Mouse (Mus musculus): ENCODE data around the gene Stk17b. TPM values are rescaled to one million over a fixed set of nuclear protein-coding genes. Genes with fewer than 3 reads are reported as not detected.

Stk17b gene
- 11.4 and 11.7 TPM in 2 replicates for polyA plus RNA-seq (2014; fragmentation: Nextera tagmentation; extraction: Ambion mirVana)

DNA sequence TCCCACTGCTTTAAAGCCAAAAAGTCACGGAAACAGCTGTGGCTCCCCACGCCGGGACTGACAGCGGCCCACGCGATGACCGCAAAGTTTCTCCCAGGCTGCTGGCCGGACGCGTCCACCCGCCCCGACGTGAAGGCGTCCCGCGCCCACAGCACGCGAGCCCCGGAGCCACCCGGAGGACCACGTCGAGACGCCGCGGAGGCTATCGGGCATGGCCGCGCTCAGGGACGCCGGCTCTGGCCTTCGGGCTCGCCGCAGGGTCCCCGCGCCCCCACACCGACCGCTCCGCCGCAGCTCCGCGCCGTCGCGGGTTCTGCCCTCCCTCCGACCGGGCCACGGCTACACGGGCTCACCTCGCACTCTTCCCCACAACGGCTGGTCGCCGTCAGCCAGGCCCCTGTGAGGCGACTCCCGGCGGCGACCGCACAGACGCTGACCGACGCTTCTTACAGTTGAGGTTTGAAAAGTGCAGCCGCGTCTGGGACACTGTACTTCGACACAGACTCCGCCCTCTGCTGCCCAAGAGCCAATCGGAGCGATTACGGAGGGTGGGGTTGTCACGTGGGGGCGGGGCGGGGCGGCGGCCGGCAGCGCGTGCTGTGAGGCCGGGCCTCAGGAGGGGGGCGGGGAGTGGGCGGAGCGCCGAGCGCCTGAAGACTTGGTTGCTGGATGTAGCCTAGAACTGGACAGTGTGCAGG is at the start of gene Stk17b:
TSS of gene Stk17b (minus strand) at position 504 of the 698 bp plus-strand sequence.
- H3K4me3 ChIP-seq (ENCODE audit: low read depth, low read length), result peak within 1 kb of the TSS; percentile 80
- no peaks in the 10 kb centered on the region for H3K27me3 ChIP-seq (ENCODE audit: control insufficient read depth, insufficient read depth, low read length)
- H3K9me3 ChIP-seq (ENCODE audit: control insufficient read depth, low read length), result no peaks in the 10 kb centered on the region
- peak; percentile 99 for ATAC-seq (replicated peaks; ENCODE audit: low FRiP score)
- under 1% methylated on average over 68 of the region's 81 CpGs for WGBS
- peak within 1 kb of the TSS; percentile 68 for H3K4me2 ChIP-seq (ENCODE audit: low read depth, low read length, severe bottlenecking)
- H3K27ac ChIP-seq (ENCODE audit: low read depth, low read length), result no peak within 1 kb of the TSS
- peak within 1 kb of the TSS; percentile 76 for H3K9ac ChIP-seq (ENCODE audit: low read length)
- H3K4me1 ChIP-seq (replicated peaks; ENCODE audit: control insufficient read depth, insufficient read depth, low read length), result no peaks in the 10 kb centered on the region
- DNase-seq (ENCODE audit: low spot score), result peak; percentile 97
- no peaks in the 10 kb centered on the region for H3K36me3 ChIP-seq (ENCODE audit: control insufficient read depth, insufficient read depth, low read length)

DNA sequence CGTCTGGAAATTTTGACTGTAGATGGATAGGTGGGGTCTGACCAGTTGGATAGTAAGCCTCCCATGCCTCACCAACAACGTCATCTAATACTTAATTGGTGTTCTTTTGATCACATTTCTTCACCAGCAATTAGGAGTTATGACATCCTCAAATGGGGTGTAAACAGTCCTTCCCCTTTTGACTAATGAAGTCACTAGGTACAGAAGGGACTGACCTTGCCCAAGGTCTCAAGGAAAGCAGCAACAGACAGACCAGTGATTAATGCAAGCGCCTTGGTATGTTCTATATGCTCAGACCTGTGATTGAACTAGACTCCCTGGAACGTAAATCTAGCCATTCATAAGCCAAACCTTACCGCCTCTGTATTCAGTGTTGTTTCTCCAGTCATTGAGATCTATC is 45.3 kb upstream of the Stk17b start:
- WGBS, result 88% methylated on average over 5 of the region's 5 CpGs
- Histone ChIP-seq H3K27me3 (ENCODE audit: control insufficient read depth, insufficient read depth, low read length) (no peaks in the 10 kb centered on the region), H3K9ac (ENCODE audit: low read length) (no peak overlapping the region), H3K36me3 (ENCODE audit: control insufficient read depth, insufficient read depth, low read length) (no peaks in the 10 kb centered on the region; the same call in 1 of the 2 replicates), H3K4me1 (replicated peaks; ENCODE audit: control insufficient read depth, insufficient read depth, low read length) (no peaks in the 10 kb centered on the region), H3K9me3 (ENCODE audit: control insufficient read depth, low read length) (no peaks in the 10 kb centered on the region), H3K4me3 (ENCODE audit: low read depth, low read length) (no peak overlapping the region), H3K4me2 (ENCODE audit: low read depth, low read length, severe bottlenecking) (no peak overlapping the region), H3K27ac (ENCODE audit: low read depth, low read length) (no peak overlapping the region)
- no peak for ATAC-seq (replicated peaks; ENCODE audit: low FRiP score)
- DNase-seq (ENCODE audit: low spot score), result no peak

DNA sequence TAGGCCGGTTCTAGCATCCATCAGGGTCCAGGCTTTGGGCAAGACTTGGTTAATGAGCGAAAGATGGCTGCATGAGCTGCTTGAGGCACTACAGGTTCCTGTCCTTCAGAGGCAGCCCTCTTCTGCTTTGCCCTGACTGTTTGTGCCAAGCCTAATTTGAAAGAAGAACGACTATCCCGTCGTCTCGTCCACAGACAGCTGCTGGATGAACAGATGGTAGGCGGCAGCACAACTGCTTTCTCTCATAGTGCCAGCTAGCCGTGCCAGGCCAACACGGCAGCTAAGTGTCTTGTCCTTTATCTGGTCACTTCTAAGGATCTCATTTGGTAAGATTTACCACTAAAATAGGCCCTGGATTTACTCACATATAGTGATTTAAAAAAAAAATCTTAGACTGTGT is 44.1 kb upstream of the Stk17b start:
- Histone ChIP-seq H3K4me1 (replicated peaks; ENCODE audit: control insufficient read depth, insufficient read depth, low read length) (no peaks in the 10 kb centered on the region), H3K4me3 (ENCODE audit: low read depth, low read length) (no peak overlapping the region), H3K9ac (ENCODE audit: low read length) (no peak overlapping the region), H3K27me3 (ENCODE audit: control insufficient read depth, insufficient read depth, low read length) (no peaks in the 10 kb centered on the region), H3K27ac (ENCODE audit: low read depth, low read length) (no peak overlapping the region), H3K9me3 (ENCODE audit: control insufficient read depth, low read length) (no peaks in the 10 kb centered on the region), H3K4me2 (ENCODE audit: low read depth, low read length, severe bottlenecking) (no peak overlapping the region), H3K36me3 (ENCODE audit: control insufficient read depth, insufficient read depth, low read length) (no peaks in the 10 kb centered on the region; the same call in 1 of the 2 replicates)
- no peak for DNase-seq (ENCODE audit: low spot score)
- 85% methylated on average over 9 of the region's 9 CpGs for WGBS
- no peak for ATAC-seq (replicated peaks; ENCODE audit: low FRiP score)

DNA sequence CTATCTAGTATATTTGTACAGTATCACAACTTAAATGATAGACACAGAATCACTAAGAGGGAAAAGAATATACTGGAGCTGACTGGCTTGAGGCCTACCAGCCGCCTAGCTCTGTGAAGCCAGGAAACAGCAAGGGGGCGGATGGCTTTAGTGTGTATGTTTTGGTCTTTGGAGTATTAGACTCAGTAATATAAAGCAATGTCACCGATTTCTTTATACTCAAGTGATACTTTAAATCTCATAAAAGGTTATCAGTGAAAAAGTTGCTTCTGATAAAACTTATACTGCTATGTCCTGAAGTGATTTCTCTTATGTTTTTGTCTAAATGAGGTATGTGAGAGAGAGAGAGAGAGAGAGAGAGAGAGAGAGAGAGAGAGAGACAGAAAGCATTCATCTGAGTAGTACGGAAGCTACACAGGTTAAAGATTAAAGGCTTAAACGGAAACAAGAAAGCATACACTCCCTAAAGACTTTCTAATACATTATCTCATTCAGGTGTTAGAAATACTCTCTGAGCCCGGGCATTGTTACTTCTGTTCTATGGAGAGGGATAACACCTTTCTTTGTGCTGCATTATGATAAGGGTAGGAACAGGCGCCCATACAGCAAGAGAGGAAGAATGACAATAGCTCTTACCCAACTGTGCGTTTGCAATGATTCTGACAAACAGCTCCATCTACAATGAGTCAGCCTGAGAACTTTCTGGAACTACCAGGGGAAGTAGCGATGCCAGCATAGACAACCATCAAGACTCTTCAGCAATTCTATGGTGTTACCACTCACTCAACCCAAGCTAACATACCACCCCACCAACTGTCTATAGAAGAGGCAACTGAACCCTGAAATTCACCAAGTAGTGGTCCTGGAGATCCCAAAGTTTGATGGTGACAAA is 39.7 kb upstream of the Stk17b start:
- no peak overlapping the region for H3K9ac ChIP-seq (ENCODE audit: low read length)
- H3K9me3 ChIP-seq (ENCODE audit: control insufficient read depth, low read length), result no peaks in the 10 kb centered on the region
- no peaks in the 10 kb centered on the region for H3K27me3 ChIP-seq (ENCODE audit: control insufficient read depth, insufficient read depth, low read length)
- peaks cover 5% of the 10 kb centered on the region; the same call in 1 of the 2 replicates for H3K4me1 ChIP-seq (replicated peaks; ENCODE audit: control insufficient read depth, insufficient read depth, low read length)
- WGBS, result 82% methylated on average over 9 of the region's 9 CpGs
- H3K27ac ChIP-seq (ENCODE audit: low read depth, low read length), result no peak overlapping the region
- DNase-seq (ENCODE audit: low spot score), result no peak
- no peak for ATAC-seq (replicated peaks; ENCODE audit: low FRiP score)
- no peak overlapping the region for H3K4me3 ChIP-seq (ENCODE audit: low read depth, low read length)
- no peak overlapping the region for H3K4me2 ChIP-seq (ENCODE audit: low read depth, low read length, severe bottlenecking)
- no peaks in the 10 kb centered on the region for H3K36me3 ChIP-seq (ENCODE audit: control insufficient read depth, insufficient read depth, low read length)

DNA sequence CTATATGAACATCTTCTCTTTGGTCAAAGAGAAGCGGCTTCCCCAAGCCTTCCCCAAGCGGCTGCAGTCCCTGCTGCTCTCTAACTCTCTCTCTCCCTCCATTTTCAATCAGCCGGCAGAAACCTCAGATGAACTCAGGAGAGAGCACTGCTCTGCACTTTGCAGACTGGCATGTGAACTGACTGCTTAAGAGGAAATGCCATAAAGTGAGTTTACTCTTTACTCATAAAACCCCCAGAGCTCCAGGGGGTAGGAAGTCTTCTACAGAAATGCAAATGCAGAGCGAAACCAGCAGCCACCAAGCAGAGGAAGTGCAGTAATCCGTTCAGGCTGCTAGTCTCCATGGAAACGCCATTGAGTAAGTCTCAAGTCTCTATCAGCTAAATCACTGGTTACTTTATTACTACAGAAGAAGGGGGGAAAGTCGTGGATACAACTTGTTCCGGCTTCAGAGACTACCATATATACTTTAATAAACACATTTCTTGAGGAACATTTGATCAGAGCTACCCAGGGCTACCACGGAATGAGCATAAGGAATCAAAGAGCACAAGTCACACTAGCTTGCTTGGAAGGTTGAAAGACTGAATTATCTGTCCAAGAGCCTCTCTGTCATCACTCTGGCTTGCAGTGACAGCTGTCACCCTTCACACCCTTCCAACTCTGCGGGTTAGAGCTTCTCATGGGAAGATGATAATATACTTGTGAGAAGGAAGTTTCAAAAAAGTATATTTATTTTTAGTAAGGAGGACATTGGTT is 38.8 kb upstream of the Stk17b start:
- no peaks in the 10 kb centered on the region for H3K9me3 ChIP-seq (ENCODE audit: control insufficient read depth, low read length)
- ATAC-seq (replicated peaks; ENCODE audit: low FRiP score), result peak; percentile 91
- no peak overlapping the region for H3K9ac ChIP-seq (ENCODE audit: low read length)
- no peak overlapping the region; the same call in 1 of the 2 replicates for H3K27ac ChIP-seq (ENCODE audit: low read depth, low read length)
- H3K4me2 ChIP-seq (ENCODE audit: low read depth, low read length, severe bottlenecking), result peak overlapping the region; percentile 38; the same call in 1 of the 2 replicates
- DNase-seq (ENCODE audit: low spot score), result peak; percentile 64
- 4% methylated on average over 10 of the region's 10 CpGs for WGBS
- no peak overlapping the region for H3K4me3 ChIP-seq (ENCODE audit: low read depth, low read length)
- H3K27me3 ChIP-seq (ENCODE audit: control insufficient read depth, insufficient read depth, low read length), result no peaks in the 10 kb centered on the region
- no peaks in the 10 kb centered on the region for H3K36me3 ChIP-seq (ENCODE audit: control insufficient read depth, insufficient read depth, low read length)
- peaks cover 5% of the 10 kb centered on the region; the same call in 1 of the 2 replicates for H3K4me1 ChIP-seq (replicated peaks; ENCODE audit: control insufficient read depth, insufficient read depth, low read length)

DNA sequence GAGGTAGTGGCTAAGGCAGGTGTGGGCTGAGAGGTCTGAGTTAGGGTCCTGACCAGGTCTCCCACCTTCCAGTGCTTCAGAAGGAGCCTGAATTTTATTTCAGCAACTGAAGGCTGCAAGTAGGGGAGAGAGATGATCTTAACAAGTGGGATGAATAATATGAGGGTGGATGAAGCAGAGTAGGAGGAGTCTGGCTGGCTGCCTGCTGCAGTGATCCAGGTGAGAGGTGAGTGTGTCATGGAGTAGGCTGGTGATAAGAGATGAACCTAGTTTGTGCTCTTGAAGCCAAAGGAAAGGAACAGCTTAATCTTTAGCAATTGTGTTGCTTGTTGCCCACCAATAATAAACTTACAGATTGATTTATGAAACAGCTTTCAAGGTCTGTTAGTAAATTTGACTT is 37.0 kb upstream of the Stk17b start:
- Histone ChIP-seq H3K4me3 (ENCODE audit: low read depth, low read length) (no peak overlapping the region), H3K9me3 (ENCODE audit: control insufficient read depth, low read length) (no peaks in the 10 kb centered on the region), H3K27me3 (ENCODE audit: control insufficient read depth, insufficient read depth, low read length) (no peaks in the 10 kb centered on the region), H3K4me1 (replicated peaks; ENCODE audit: control insufficient read depth, insufficient read depth, low read length) (peaks cover 5% of the 10 kb centered on the region; the same call in 1 of the 2 replicates), H3K4me2 (ENCODE audit: low read depth, low read length, severe bottlenecking) (no peak overlapping the region), H3K9ac (ENCODE audit: low read length) (no peak overlapping the region), H3K27ac (ENCODE audit: low read depth, low read length) (no peak overlapping the region), H3K36me3 (ENCODE audit: control insufficient read depth, insufficient read depth, low read length) (no peaks in the 10 kb centered on the region)
- DNase-seq (ENCODE audit: low spot score) (no peak), ATAC-seq (replicated peaks; ENCODE audit: low FRiP score) (no peak)

DNA sequence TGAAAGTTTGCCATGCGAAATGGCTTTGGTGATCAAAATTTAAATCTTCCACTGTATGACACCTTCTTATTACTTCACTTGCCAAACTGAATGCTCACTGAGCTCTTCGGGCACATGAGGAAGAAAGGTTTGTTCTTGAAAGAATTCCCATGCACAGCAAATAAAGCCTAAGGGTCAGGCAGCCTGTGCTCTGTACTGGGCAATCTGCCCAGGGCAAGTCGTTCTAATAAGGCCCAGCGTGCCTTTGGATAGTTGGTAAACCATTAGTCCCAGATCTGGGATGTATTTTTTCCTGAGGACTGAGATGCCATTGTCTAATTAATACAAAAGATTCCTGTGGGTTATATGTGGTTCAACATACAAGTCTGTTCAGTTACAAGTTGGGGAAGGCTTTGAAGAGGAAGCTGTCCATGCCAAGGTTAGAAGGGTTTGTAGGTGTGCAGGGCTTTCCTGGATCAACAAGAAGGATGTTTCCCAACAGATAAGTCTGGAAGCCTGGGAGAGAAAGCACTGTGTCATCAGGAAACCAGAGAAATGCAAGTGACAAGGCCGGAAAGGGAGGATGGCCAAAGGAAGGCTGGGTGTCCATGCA is 35.1 kb upstream of the Stk17b start:
- H3K4me2 ChIP-seq (ENCODE audit: low read depth, low read length, severe bottlenecking), result no peak overlapping the region
- no peak overlapping the region for H3K27ac ChIP-seq (ENCODE audit: low read depth, low read length)
- ATAC-seq (replicated peaks; ENCODE audit: low FRiP score) (no peak), DNase-seq (ENCODE audit: low spot score) (no peak)
- H3K4me1 ChIP-seq (replicated peaks; ENCODE audit: control insufficient read depth, insufficient read depth, low read length), result peaks cover 5% of the 10 kb centered on the region; the same call in 1 of the 2 replicates
- H3K27me3 ChIP-seq (ENCODE audit: control insufficient read depth, insufficient read depth, low read length), result no peaks in the 10 kb centered on the region
- H3K9ac ChIP-seq (ENCODE audit: low read length), result no peak overlapping the region
- H3K4me3 ChIP-seq (ENCODE audit: low read depth, low read length), result no peak overlapping the region
- no peaks in the 10 kb centered on the region for H3K36me3 ChIP-seq (ENCODE audit: control insufficient read depth, insufficient read depth, low read length)
- WGBS, result 70% methylated on average over 5 of the region's 5 CpGs
- no peaks in the 10 kb centered on the region for H3K9me3 ChIP-seq (ENCODE audit: control insufficient read depth, low read length)

Measured in forebrain, embryonic 11.5 days (tissue).